Mouse (Mus musculus): ENCODE measurements around the gene Sirt7.
A peak's percentile ranks its signal among the peaks of the same experiment; 100 is the strongest.
"Not testable (repeated sequence)": the region's sequence is repeated elsewhere in the genome, so short reads cannot be mapped to it uniquely, and the experiment has no call there.

The Sirt7 gene

GRCm38 (mm10) chr11:120616617-120617294, 8.3 kb downstream of the Sirt7 start:
- DNase-seq: peak in 1 of 2 experiments; percentile 28

DNA sequence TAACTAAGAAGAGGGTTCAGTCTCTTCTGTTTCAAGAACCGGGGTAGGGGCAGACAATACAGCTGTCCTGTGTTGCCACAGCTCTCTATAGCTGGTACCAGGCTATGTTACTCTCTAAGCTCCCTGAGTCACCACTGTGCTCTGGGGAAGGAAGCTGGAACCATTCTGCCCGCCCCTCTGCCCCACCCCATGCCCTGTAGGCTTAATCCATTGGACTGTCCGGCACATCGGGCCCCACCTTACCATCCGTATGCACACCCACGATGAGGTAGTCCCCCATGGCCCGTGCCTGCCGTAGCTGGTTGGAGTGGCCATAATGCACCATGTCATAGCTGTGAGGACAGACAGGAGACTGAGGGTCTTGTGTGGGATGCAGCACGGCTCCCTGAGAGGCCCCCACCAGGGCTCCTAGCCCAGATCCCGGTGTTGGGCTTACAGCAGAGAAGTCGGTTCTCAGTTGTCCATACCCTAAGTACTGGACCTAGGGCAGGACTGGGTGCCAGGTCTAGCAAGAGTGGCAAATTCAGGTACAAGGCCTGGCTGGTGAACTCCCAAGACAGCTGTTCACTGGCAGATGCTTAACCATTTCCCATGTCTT, 9.3 kb downstream of the Sirt7 start:
- DNase-seq: no peak

DNA sequence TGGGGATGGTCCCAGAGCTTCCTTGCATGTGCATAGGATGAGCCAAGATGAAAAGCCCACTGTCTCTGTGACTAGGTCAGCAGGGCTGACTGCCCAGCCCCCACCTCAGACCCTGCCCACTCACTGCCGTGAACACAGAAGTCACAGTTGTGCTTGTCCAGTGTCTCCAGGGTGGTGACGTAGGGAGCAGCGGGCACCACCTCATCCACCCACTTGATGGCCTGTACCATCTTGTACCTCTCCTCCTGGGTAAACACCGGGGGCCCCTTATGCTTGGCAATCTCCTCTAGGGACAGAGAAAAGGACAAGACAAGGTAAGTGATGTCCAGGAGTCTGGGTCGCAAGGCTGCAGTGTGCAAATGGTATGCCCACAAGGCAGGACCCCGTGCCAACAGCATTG, 9.9 kb downstream of the Sirt7 start:
- DNase-seq: no peak

GRCm38 (mm10) chr11:120613976-120614375, 11.1 kb downstream of the Sirt7 start:
- peak in 1 of 2 experiments; percentile 39 for DNase-seq

DNA sequence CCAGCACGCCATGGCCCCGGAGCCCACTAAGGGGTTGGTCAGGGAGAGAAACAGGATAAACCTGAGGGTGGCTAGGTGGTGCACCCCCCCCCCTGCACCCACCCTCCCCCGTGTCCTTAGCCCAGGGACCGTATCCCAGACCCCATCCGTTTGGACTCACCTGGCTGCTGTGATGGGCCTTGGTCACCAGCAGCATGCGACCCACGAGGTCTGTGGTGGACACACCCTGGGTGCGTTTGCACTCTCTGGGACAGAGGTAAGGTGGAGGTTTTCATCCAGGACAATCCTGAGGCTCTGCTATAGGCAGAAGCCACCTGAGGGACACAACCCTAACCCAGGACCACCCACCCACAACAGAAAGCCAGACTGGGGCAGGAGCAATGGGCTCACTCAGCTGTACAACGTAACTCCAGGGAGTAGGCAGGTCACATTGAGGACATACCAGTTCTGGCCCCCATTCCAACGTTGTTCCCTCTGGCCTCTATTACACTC, 11.5 kb downstream of the Sirt7 start:
- peak in 1 of 2 experiments; percentile 26 for DNase-seq

GRCm38 (mm10) chr11:120612763-120613162, 12.3 kb downstream of the Sirt7 start:
- DNase-seq: peak; percentile 96 to 97

- DNase-seq: no peak
Measured at GRCm38 (mm10) chr11:120610477-120611046, 14.5 kb downstream of the Sirt7 start.

- no peak for DNase-seq
Measured at GRCm38 (mm10) chr11:120609250-120609649, 15.8 kb downstream of the Sirt7 start.

GRCm38 (mm10) chr11:120608241-120609034, 16.6 kb downstream of the Sirt7 start, which contains the start of gene Npb:
Gene Npb, plus strand, starts transcription at chr11:120608477.
- peak in 1 of 2 experiments; percentile 32 for DNase-seq

DNA sequence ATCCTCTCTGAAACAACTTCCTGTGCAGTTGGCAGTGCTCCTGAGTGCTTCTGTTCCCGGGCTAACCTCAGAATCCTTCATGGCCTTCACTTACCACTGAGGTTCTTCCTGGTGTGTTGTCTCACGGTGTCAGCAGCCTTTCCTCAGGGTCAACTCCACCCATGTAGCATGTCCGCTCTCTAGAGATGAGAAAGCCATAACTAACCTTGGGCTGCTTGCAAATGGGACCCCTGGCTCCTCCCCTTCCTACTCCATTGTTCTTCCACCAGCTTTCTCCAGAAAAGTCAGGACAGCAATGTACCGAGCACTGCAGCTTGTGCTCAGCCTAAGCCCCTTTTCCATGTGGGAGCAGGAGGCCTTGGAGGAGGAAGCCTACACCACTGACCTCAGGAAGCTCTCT, 18.3 kb downstream of the Sirt7 start:
- no peak for DNase-seq

GRCm38 (mm10) chr11:120605667-120606066, 19.4 kb downstream of the Sirt7 start:
- no peak for DNase-seq

GRCm38 (mm10) chr11:120603545-120603944, 21.5 kb downstream of the Sirt7 start:
- no peak for DNase-seq

GRCm38 (mm10) chr11:120600716-120601115, 24.3 kb downstream of the Sirt7 start:
- DNase-seq: no peak

- no peak for DNase-seq
Measured at GRCm38 (mm10) chr11:120598990-120599549, 26.0 kb downstream of the Sirt7 start.

DNA sequence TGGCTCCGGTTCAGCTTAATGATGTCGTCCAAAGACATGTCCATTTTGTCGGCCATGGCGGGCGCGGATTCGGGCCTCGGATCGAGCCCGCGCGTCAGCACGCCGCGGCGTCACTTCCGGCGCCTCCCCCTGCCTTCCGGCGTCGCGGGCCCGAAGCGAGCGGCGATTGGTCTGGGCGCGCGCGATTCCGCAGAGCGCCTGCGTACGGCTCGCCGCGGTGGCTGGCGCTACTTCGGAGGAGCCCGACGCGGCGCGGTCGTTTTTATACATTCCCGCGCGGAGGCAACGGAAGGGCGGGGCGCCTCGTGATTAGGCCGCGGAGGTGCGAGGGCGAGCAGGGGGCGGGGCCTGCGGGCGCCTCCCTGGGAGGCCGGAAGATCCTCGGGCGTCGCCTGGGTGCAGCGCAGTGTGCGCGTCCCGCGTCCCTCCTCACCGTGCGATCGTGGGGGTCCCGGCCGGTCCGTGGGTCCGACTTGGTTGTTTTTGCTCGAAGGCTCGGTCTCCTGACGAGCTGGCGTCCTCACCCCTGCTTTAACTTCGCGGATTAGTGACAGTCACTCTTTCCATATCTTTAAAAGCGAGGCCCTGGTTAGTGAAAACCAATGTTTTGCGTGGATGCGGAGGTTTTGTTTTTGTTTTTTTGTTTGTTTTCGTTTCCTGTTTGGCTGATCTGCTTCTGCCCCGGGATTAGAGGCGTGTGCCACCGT, 26.6 kb downstream of the Sirt7 start, which contains the start of the genes Alyref and Anapc11:
Gene Alyref (minus strand): TSS at position 83 of the 707 bp plus-strand sequence.
Gene Anapc11 (plus strand): TSS at position 139 of the 707 bp plus-strand sequence.
- DNase-seq: peak; percentile 93 to 96

DNA sequence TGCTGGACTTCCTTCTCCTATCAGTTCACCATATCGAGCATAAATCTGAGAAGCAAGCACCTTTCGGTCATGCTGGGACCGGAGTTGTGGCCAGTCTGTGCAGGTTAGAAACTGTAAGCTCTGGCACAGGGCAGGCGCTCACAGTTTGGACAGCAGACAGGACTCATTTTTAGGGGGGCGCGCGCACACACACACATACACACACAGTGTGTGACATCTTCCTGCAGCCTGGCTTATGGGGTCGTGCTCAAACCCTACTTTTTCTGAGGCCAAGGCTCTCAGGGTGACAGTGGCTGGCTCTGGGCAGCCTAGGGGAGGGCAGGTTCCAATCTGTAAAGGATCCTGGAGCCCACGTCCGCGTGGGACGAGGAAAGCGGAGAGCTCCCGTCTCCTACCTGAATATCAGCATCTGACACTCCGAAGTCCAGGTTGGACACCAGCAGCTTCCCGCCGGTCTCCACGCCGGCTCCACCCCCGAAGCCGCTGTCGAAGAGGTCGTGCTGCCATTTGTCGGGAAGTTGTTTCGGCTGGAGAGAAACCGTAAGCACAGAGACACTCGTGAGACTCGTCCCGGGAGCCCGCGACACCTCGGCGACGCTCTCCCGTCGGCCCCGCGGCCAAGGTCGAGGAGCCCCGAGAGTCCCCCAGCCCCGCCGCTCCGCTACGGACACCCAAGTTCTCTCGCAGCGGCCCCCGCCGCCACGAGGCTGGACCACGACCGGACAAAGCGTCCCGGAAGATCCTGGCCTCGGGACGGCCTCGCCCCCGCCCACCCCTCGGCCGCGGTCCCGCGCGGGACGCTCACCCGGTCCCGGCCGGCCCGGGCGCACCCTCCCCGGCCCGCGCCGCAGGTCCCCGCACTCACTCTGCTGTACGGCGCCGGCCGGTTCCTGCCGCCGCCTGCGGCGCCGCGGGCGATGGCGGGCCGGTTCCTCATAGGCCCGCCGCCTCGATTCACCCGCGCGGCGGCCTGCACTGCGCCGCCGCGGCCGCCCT, 27.5 kb downstream of the Sirt7 start:
- peak; percentile 14 to 37 for DNase-seq

DNA sequence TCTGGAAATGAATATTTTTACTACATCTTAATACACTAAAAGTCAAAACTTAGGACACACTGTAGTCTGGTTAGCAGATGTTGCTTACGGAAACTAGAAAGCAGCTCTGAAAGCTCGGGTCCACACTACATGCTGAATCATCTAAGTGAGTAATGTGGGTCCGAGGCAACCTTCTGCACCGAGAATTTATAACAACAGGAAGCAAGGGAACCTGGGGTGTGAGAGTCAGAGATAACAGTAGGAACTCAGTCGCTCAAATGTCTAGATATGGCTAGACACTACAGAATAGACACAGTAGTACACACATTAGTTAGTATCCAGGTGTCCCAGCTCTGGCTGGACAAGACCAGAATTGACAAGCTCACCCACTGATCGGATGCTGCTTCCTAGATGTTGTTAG, 36.5 kb downstream of the Sirt7 start:
- no peak for DNase-seq

GRCm38 (mm10) chr11:120583937-120584336, 41.1 kb downstream of the Sirt7 start:
- DNase-seq: no peak

DNA sequence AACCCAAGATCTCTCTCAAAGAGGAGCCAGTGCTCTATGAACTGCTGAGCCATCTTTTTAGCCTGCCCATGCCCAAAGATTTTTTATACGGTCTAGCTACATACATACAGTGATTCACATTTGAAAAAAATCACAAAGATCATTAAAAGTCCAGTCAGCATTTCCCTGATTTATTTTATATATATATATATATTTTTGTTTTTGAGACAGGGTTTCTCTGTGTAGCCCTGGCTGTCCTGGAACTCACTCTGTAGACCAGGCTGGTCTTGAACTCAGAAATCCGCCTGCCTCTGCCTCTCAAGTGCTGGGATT, 42.1 kb downstream of the Sirt7 start:
- DNase-seq: not testable (repeated sequence)

DNA sequence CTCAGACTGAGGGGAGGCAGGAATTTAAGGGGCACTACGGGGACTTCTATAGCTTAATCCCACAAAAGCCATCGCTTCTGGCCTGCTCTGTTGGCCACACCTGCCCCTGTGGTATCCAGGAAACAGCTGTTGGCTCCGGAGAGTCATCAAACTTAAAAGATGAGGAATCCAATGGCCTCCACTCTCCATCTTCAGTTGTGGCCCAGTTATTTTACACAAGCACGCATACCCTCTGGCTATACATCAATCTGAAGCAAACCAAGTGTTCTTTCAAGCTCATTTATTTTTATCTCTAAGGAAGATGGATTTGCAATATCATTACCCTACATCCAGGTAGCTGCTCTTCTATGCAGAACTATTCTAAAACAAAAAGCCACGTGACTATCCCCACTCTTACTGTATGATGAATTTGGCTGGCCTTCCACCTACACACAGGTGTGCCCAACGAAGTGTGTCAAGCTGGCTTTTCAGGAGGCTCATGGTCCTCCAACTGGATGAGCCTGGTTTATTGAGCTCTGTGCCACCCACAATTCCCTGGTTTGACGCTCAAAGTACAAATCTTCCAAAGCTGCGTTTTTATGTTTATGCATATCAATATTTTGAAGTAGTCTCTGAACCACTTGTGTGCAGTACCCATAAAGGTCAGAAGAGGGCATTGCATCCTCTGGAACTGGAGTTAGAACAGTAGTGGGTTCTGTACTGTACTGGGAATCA, 42.6 kb downstream of the Sirt7 start:
- DNase-seq: peak; percentile 55 to 70

All from cerebellum, postnatal 14 days (tissue).